Mouse (Mus musculus): ENCODE results near the gene Dtx1. TPM values are rescaled to one million over a fixed set of nuclear protein-coding genes. Genes with fewer than 3 reads are reported as not detected.

Gene Dtx1
- 17.1 and 18.4 TPM in 2 replicates for polyA plus RNA-seq (2016; fragmentation: Nextera tagmentation; extraction: Ambion mirVana)

DNA sequence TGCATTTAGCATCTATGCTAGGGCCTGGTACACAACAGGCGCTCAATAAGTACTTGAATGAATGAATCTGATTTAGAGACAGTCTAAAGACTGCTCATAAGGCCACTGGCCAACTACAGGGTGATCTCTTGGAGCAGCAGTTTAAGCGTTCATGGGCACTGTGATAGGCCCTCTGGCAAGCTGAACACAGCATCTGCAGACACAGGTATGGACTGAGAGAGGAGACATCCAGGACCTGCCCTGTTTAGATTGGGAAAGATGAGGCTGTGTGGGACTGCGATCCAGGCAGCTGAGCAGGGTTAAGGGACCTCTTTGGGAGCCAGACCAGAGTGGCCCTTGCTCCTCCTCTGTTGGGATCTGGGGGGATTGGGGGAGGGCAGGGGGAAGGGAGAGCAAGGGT lies at the start of gene Dtx1:
TSS of gene Dtx1 (minus strand) at position 101 of the 400 bp plus-strand sequence.
- H3K27ac ChIP-seq (replicated peaks): peak within 1 kb of the TSS; percentile 72
- H3K4me3 ChIP-seq: peak within 1 kb of the TSS; percentile 64
- peak within 1 kb of the TSS; percentile 77 for H3K9ac ChIP-seq (replicated peaks)
- no peak for ATAC-seq (ENCODE audit: low FRiP score, low read depth)
- WGBS: 35% methylated on average over 3 of the region's 3 CpGs
- H3K4me1 ChIP-seq: peaks cover 22% of the 10 kb centered on the region
- peaks cover 90% of the 10 kb centered on the region for H3K27me3 ChIP-seq
- no peaks in the 10 kb centered on the region for H3K9me3 ChIP-seq
- H3K36me3 ChIP-seq: no peaks in the 10 kb centered on the region
- peak within 1 kb of the TSS; percentile 91 for H3K4me2 ChIP-seq (replicated peaks)

DNA sequence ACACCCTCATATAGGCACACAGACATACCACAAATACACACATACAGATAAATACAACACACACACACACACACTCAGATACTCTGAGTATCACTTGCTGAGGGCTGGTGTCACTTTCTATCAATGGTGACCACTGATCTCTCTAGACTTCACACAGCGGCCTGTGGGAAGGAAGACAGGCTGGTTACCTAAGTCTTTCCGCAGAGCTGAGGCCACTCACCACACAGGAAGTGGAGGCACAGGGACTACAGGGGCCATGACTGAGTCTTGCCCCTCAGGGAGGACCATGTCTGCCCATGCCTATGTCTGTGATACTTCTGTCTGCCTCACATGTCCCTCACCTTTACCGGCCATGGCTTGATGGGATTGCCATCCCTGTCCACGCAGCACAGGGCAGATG lies 42.5 kb upstream of the Dtx1 start:
- no peak overlapping the region for H3K4me3 ChIP-seq
- no peaks in the 10 kb centered on the region for H3K4me1 ChIP-seq
- ATAC-seq (ENCODE audit: low FRiP score, low read depth): no peak
- no peaks in the 10 kb centered on the region for H3K27me3 ChIP-seq
- H3K36me3 ChIP-seq: no peaks in the 10 kb centered on the region
- no peaks in the 10 kb centered on the region for H3K9me3 ChIP-seq
- WGBS: 88% methylated on average over 4 of the region's 4 CpGs
- H3K9ac ChIP-seq (replicated peaks): no peak overlapping the region
- no peak overlapping the region for H3K27ac ChIP-seq (replicated peaks)
- H3K4me2 ChIP-seq (replicated peaks): no peak overlapping the region

DNA sequence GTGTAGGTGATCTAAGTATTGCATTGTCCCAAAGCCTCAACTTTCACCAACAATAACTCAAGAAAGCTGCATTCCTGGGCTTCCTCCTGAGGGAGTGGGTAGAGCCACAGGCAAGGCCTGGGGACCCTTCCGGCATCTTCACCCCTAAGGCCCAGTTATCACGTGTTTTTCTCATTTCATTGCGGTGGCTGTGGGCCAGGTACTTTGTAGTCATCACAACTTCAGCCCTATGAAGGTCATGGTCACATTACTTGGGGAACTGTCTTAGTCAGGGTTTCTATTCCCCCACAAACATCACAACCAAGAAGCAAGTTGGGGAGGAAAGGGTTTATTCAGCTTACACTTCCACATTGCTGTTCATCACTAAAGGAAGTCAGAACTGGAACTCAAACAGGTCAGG lies 41.1 kb upstream of the Dtx1 start:
- no peaks in the 10 kb centered on the region for H3K9me3 ChIP-seq
- H3K27ac ChIP-seq (replicated peaks): no peak overlapping the region
- no peaks in the 10 kb centered on the region for H3K4me1 ChIP-seq
- 79% methylated on average over 3 of the region's 3 CpGs for WGBS
- no peak for ATAC-seq (ENCODE audit: low FRiP score, low read depth)
- H3K4me2 ChIP-seq (replicated peaks): no peak overlapping the region
- no peaks in the 10 kb centered on the region for H3K36me3 ChIP-seq
- no peak overlapping the region for H3K4me3 ChIP-seq
- no peak overlapping the region for H3K9ac ChIP-seq (replicated peaks)
- no peaks in the 10 kb centered on the region for H3K27me3 ChIP-seq

DNA sequence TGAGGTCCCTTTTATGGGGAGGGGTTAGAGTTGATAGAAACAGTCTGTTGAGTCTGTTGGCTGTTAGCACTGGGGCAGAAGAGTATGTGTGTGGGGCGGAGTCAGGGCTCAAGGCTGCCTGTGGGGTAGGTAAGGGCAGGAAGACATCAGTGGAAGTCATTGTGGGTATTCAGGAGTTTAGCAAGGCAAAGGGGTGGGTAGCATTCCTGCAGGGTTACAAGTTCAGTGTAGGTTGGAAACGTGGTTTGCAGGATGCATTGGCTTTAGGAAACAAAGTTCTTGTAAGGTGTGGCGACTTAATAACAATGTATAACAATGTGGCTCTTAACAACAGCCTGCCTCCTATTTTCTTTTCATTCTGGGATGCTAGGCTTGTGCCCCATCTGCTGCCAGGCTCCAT lies 39.5 kb upstream of the Dtx1 start:
- Histone ChIP-seq H3K4me1 (no peaks in the 10 kb centered on the region), H3K27me3 (no peaks in the 10 kb centered on the region), H3K36me3 (no peaks in the 10 kb centered on the region), H3K27ac (replicated peaks) (no peak overlapping the region), H3K4me3 (no peak overlapping the region), H3K9me3 (no peaks in the 10 kb centered on the region), H3K9ac (replicated peaks) (no peak overlapping the region), H3K4me2 (replicated peaks) (no peak overlapping the region)
- no peak for ATAC-seq (ENCODE audit: low FRiP score, low read depth)
- WGBS: 74% methylated on average over 3 of the region's 3 CpGs

DNA sequence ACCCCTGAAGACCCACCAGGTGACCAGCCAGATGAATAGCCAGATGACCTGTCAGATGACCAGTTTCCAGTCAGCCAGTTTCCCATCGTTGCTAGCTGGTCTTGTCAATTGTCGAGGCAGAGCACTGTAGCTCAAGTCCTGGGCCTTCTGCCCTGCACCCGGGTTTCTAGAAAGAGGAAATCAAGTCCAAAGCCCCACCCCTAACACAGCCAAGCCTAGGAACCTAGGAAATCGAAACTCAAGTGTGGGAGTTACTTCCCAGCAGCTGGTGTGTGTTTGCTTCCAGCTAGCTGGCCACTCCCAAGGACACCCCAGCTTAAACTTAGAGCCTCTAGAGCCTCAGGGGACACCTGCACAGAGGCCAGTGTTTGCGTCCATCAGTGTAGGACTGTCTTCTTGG lies 38.0 kb upstream of the Dtx1 start, which contains the start of gene Oas2:
TSS of gene Oas2 (minus strand) at position 166 of the 400 bp plus-strand sequence.
- no peak within 1 kb of the TSS for H3K9ac ChIP-seq (replicated peaks)
- no peak for ATAC-seq (ENCODE audit: low FRiP score, low read depth)
- no peaks in the 10 kb centered on the region for H3K4me1 ChIP-seq
- no peaks in the 10 kb centered on the region for H3K36me3 ChIP-seq
- 65% methylated on average over 5 of the region's 5 CpGs for WGBS
- H3K4me2 ChIP-seq (replicated peaks): no peak within 1 kb of the TSS
- no peaks in the 10 kb centered on the region for H3K9me3 ChIP-seq
- H3K4me3 ChIP-seq: no peak within 1 kb of the TSS
- H3K27ac ChIP-seq (replicated peaks): no peak within 1 kb of the TSS
- no peaks in the 10 kb centered on the region for H3K27me3 ChIP-seq

DNA sequence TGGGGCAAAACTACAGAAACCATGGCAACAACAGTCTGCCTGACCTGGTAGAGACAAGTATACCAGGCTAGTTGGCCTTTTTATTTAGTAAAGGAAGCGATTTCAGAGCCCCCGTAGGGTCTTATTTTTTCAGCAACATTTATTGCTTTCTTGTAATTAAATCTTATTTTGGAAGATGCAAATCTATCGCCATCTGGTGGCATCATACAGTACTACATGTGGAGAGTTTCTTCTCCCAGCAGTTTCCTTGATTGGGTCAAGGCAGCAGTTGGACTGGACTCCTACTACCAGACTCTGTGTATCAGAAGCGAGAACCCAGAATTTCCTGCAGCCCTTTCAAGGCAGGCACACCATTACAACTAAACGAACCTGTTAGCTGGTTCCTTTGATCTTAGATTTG lies 34.7 kb upstream of the Dtx1 start:
- H3K4me1 ChIP-seq: no peaks in the 10 kb centered on the region
- no peaks in the 10 kb centered on the region for H3K36me3 ChIP-seq
- 14% methylated on average over 5 of the region's 5 CpGs for WGBS
- H3K27ac ChIP-seq (replicated peaks): no peak overlapping the region
- H3K4me2 ChIP-seq (replicated peaks): no peak overlapping the region
- no peak for ATAC-seq (ENCODE audit: low FRiP score, low read depth)
- no peak overlapping the region for H3K4me3 ChIP-seq
- H3K9me3 ChIP-seq: no peaks in the 10 kb centered on the region
- no peak overlapping the region for H3K9ac ChIP-seq (replicated peaks)
- H3K27me3 ChIP-seq: no peaks in the 10 kb centered on the region

DNA sequence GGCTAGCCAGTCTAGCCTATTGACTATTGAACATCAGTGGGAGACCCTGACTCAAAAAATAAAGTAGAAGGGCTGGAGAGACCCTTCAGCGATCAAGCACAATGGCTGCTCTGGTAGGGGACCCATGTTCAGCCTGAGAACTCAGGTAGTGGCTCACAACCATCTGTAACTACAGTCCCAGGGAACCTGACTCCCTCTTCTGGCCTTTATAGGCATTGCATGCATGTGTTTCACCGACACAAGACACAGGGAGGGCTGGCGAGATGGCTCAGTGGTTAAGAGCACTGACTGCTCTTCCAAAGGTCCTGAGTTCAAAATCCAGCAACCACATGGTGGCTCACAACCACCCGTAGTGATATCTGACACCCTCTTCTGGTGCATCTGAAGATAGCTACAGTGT lies 30.4 kb upstream of the Dtx1 start:
- Histone ChIP-seq H3K4me3 (no peak overlapping the region), H3K4me2 (replicated peaks) (no peak overlapping the region), H3K27ac (replicated peaks) (no peak overlapping the region), H3K9me3 (no peaks in the 10 kb centered on the region), H3K4me1 (no peaks in the 10 kb centered on the region), H3K27me3 (no peaks in the 10 kb centered on the region), H3K36me3 (no peaks in the 10 kb centered on the region), H3K9ac (replicated peaks) (no peak overlapping the region)
- no peak for ATAC-seq (ENCODE audit: low FRiP score, low read depth)
- WGBS: 29% methylated on average over 4 of the region's 4 CpGs

DNA sequence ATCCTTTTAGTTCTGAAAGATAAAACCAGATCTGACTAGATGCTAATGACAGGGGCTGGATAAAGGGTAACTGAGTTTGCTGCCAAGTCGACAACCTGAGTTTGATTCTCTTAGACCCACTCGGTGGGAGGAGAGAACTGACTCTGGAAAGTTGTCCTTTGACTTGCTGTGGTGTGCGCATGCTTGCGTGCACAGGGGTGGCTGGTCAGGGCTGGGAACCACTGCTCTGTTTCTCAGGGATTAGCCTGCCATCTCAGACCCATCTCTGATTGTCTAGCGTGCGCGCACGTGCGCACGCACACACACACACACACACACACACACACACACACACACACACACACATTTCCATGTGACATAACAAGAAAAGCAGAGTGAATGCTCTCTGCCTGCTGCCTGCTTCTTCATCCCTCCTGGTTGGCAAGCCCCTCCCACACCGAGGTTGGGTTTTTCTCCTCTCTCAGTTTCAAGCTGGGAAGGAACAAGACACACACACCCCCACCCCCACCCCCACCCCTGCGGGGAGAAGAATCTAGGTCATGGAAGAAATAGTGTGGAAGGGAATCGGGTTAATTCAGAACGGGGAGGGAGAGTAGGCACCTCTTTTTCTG lies 22.8 kb upstream of the Dtx1 start:
- no peak overlapping the region for H3K4me2 ChIP-seq (replicated peaks)
- no peaks in the 10 kb centered on the region for H3K9me3 ChIP-seq
- H3K27me3 ChIP-seq: no peaks in the 10 kb centered on the region
- H3K27ac ChIP-seq (replicated peaks): no peak overlapping the region
- H3K9ac ChIP-seq (replicated peaks): no peak overlapping the region
- H3K4me3 ChIP-seq: no peak overlapping the region
- no peak for ATAC-seq (ENCODE audit: low FRiP score, low read depth)
- WGBS: 68% methylated on average over 14 of the region's 14 CpGs
- peaks cover 4% of the 10 kb centered on the region; the same call in 1 of the 2 replicates for H3K4me1 ChIP-seq
- H3K36me3 ChIP-seq: no peaks in the 10 kb centered on the region

DNA sequence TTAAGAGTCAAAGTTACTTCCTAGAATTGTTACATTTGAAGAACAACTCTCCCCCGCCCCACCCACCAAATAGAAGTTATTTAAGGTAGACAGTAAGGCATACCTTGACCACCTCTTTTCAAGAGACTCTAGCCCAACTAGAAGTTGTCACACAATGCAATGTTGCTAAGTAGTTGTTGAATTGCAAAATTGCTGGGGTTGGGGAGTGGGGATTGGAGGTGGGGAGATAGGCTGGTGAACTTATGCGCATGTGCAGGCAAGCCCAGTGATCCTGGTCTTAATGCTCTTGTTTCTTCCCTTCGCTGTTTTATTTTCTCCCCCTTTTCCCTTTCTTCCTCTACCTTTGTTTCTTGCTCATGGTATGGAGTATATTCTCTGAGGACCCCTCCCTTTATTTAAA lies 22.0 kb upstream of the Dtx1 start:
- ATAC-seq (ENCODE audit: low FRiP score, low read depth): no peak
- Histone ChIP-seq H3K9ac (replicated peaks) (no peak overlapping the region), H3K9me3 (no peaks in the 10 kb centered on the region), H3K4me3 (no peak overlapping the region), H3K36me3 (no peaks in the 10 kb centered on the region), H3K4me1 (peaks cover 4% of the 10 kb centered on the region; the same call in 1 of the 2 replicates), H3K27me3 (no peaks in the 10 kb centered on the region), H3K4me2 (replicated peaks) (no peak overlapping the region), H3K27ac (replicated peaks) (no peak overlapping the region)
- WGBS: 93% methylated on average over 3 of the region's 3 CpGs

DNA sequence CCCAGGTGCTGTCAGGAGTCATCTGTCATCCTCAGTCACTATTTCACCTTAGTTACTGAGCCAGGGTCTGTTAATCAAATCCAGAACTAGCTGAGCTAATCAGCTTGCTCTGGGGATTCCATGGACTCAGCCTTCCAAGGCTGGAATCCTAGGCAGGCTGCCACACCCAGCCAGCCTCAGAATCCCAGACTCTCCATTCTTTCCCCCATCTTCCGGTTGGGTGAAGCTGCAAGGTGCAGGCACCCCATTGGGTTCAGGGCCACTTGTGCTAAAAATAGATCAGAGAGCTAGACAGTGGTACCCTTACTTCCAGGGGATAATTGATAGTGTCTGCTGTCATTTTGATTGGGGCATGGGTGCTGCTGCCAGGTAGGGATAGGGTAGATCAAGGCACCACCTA lies 21.0 kb upstream of the Dtx1 start:
- Histone ChIP-seq H3K27me3 (no peaks in the 10 kb centered on the region), H3K4me2 (replicated peaks) (no peak overlapping the region), H3K9me3 (no peaks in the 10 kb centered on the region), H3K27ac (replicated peaks) (no peak overlapping the region), H3K9ac (replicated peaks) (no peak overlapping the region), H3K4me1 (peaks cover 4% of the 10 kb centered on the region; the same call in 1 of the 2 replicates), H3K4me3 (no peak overlapping the region), H3K36me3 (no peaks in the 10 kb centered on the region)
- WGBS: 66% methylated on average over 1 of the region's 1 CpGs
- ATAC-seq (ENCODE audit: low FRiP score, low read depth): no peak

DNA sequence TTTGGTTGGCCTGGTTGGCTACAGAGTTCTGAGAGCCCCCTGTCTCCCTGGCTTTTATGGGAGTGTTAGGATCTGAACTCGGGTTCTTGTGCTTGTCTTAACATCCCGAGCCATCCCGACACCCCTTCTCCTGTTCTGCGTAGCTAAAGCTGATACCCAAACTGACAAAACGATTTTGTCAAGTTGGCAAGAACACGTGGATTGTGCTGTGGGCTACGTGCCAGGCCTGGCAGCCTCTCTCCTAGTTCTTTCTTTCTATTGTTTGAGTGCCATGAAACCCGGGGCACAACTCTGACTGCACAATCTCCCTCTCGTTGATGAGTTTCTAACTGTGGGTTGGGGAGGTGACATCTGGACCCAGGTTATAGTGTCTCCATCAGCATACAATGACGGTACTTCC lies 17.6 kb upstream of the Dtx1 start:
- Histone ChIP-seq H3K4me2 (replicated peaks) (no peak overlapping the region), H3K27me3 (0 out of 2 replicates have a peak, but pooled peaks cover 4% of the 10 kb centered on the region), H3K9me3 (no peaks in the 10 kb centered on the region), H3K27ac (replicated peaks) (no peak overlapping the region), H3K4me1 (0 out of 2 replicates have a peak, but pooled peaks cover under 1% of the 10 kb centered on the region), H3K9ac (replicated peaks) (no peak overlapping the region), H3K36me3 (no peaks in the 10 kb centered on the region), H3K4me3 (no peak overlapping the region)
- 85% methylated on average over 10 of the region's 10 CpGs for WGBS
- ATAC-seq (ENCODE audit: low FRiP score, low read depth): no peak

DNA sequence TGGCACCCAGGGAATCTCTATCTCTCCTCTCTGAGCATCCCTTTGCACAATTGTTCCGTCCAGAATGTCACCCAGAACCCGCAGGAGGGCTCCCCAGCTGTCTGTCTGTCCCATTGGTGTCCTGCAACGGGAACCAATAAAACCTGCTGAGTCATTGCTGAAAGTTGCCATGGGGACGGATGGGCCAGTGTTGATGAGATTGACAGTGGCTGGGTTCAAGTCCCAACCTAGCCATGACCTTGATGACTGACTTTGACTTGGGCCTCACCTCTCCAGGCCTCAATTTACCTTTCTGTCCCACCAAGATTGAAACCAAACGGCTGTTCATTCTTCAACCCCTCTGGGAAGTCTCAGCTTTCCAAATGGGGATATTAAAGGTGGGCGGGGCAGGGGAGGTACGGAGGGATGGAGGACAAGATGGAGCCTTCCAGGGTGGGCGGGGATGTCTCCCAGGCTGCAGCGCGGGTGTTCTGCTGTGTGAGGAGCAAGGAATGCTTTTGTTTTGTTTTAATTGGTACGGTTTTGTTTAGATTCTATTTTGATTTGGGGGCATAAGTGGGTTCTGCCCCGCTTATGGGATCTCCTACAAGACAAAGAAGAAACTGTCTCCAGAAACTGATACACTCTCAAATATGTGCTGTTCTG lies 14.2 kb upstream of the Dtx1 start:
- Histone ChIP-seq H3K9ac (replicated peaks) (no peak overlapping the region), H3K4me2 (replicated peaks) (no peak overlapping the region), H3K36me3 (no peaks in the 10 kb centered on the region), H3K27ac (replicated peaks) (no peak overlapping the region), H3K9me3 (no peaks in the 10 kb centered on the region), H3K4me1 (no peaks in the 10 kb centered on the region), H3K27me3 (0 out of 2 replicates have a peak, but pooled peaks cover 4% of the 10 kb centered on the region), H3K4me3 (no peak overlapping the region)
- WGBS: 68% methylated on average over 12 of the region's 12 CpGs
- no peak for ATAC-seq (ENCODE audit: low FRiP score, low read depth)

Measured in midbrain, embryonic 12.5 days (tissue).